Mouse (Mus musculus): ENCODE measurements around the gene Slc7a6.

DNA sequence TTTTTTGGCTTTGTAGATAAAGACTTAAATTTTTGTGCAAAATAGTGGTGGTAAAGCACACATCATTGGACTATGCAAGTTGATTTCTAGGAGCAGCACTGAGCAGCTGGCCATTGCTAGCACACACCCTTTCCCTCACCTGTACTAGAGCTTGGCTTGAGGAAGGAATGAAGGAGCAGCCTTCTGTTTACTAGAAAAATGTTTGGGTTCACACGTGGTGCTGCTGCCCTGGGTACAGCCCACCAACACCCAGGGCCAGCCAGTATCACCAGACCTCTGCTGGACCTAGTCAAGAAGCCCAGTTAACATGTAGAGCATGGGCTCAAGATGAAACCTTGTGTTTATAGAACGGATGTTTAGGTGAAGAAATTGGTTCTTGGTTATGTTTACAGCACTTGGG lies 38.7 kb upstream of the Slc7a6 start:
- TF ChIP-seq CTCF (conservative IDR thresholded peaks at IDR 0.05; ENCODE audit: low read length) (no peak), POU5F1 (IDR thresholded peaks at IDR 0.05; ENCODE audit: borderline replicate concordance, low read length) (no peak), NANOG (IDR thresholded peaks at IDR 0.05; ENCODE audit: borderline replicate concordance, low read length) (no peak)
